8 mouse cellular contexts compared by ENCODE assay signal in the genomic region with DNA sequence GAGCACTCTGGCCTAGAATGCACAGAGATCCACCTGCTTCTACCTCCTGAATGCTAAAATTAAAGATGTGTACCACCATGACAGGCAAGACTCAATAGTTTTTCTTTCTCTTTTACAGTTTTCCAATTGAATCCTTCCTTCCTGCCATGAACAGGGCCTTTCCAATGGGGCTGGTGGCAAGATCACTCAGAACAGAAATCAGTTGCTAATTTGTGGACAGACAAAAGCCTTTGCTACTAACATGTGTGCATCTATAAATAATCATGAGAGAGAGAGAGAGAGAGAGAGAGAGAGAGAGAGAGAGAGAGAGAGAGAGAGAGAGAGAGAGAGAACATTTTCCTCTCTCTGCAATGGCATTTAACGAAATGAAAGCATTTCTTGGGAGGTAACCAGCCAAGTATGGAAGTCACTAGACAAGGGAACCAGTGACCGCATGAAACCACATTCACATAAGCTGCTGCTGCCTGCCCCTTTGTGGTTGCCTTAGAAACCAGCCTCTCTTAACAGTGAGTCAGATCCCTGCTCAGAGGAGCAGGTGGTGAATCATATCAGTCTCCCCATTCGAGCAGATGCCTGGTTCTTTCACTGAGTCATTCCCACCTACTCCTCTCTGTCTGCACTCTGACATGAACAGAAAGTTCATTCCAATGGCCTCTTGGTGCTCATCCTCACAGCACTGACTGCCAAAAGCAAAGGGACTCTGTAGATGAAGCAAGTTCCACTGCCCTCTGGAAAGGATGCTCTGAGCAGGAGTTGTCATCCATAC.
A peak's percentile ranks its signal among the peaks of the same experiment; 100 is the strongest.
DNase-seq lines count a peak whose midpoint lies in the region; ATAC-seq and TF ChIP-seq lines count a peak whose summit lies in the region.

No protein-coding gene starts in this region.

- no peak overlapping the region for H3K4me3 ChIP-seq in lung, postnatal 0 days (ENCODE audit: low read depth, low read length)
- no peak overlapping the region for H3K4me3 ChIP-seq in lung, adult 2 months (replicated peaks; ENCODE audit: extremely low read depth, low read depth, low read length)
- no peak overlapping the region for H3K4me3 ChIP-seq in forebrain, embryonic 10.5 days
- H3K4me3 ChIP-seq in layer of hippocampus, adult 2 months: no peak overlapping the region
- no peak overlapping the region for H3K4me3 ChIP-seq in midbrain, postnatal 0 days (ENCODE audit: low read depth, low read length)

- no peaks in the 10 kb centered on the region for H3K4me1 ChIP-seq in lung, postnatal 0 days (ENCODE audit: insufficient read depth, low read depth, low read length)
- H3K4me1 ChIP-seq in lung, adult 2 months (ENCODE audit: control insufficient read depth, insufficient read depth, low read length): no peaks in the 10 kb centered on the region
- peaks cover 19% of the 10 kb centered on the region for H3K4me1 ChIP-seq in forebrain, embryonic 10.5 days
- 0 out of 2 replicates have a peak, but pooled peaks cover 3% of the 10 kb centered on the region for H3K4me1 ChIP-seq in midbrain, postnatal 0 days (ENCODE audit: insufficient read depth, low read length)

- no peaks in the 10 kb centered on the region for H3K36me3 ChIP-seq in lung, postnatal 0 days (ENCODE audit: insufficient read depth, low read length)
- H3K36me3 ChIP-seq in forebrain, embryonic 10.5 days (replicated peaks): no peaks in the 10 kb centered on the region
- H3K36me3 ChIP-seq in midbrain, postnatal 0 days (ENCODE audit: insufficient read depth, low read length): no peaks in the 10 kb centered on the region

- peak; percentile 53 for ATAC-seq in lung, postnatal 0 days
- peak; percentile 90 for ATAC-seq in midbrain, postnatal 0 days (ENCODE audit: low FRiP score)

- H3K4me2 ChIP-seq in lung, postnatal 0 days (replicated peaks; ENCODE audit: low read depth, low read length): no peak overlapping the region
- H3K4me2 ChIP-seq in midbrain, postnatal 0 days (ENCODE audit: low read depth, low read length, poor library complexity, severe bottlenecking): no peak overlapping the region

- H3K9ac ChIP-seq in lung, postnatal 0 days (replicated peaks; ENCODE audit: low read depth): no peak overlapping the region
- no peak overlapping the region for H3K9ac ChIP-seq in midbrain, postnatal 0 days (replicated peaks; ENCODE audit: low read length, poor library complexity, severe bottlenecking)

- no peaks in the 10 kb centered on the region for H3K27me3 ChIP-seq in lung, postnatal 0 days (replicated peaks; ENCODE audit: insufficient read depth, low read length)
- H3K27me3 ChIP-seq in forebrain, embryonic 10.5 days (ENCODE audit: poor library complexity, severe bottlenecking): no peaks in the 10 kb centered on the region
- no peaks in the 10 kb centered on the region for H3K27me3 ChIP-seq in midbrain, postnatal 0 days (ENCODE audit: insufficient read depth, low read length)

- 45% methylated on average over 3 of the region's 3 CpGs for WGBS in lung, postnatal 0 days
- 55% methylated on average over 3 of the region's 3 CpGs for WGBS in lung, adult 2 months
- 25% methylated on average over 3 of the region's 3 CpGs for WGBS in forebrain, embryonic 10.5 days
- 4% methylated on average over 3 of the region's 3 CpGs for WGBS in midbrain, postnatal 0 days

- no peak overlapping the region for H3K27ac ChIP-seq in lung, postnatal 0 days (ENCODE audit: low read length)
- peak overlapping the region; percentile 60 for H3K27ac ChIP-seq in forebrain, embryonic 10.5 days
- peak overlapping the region; percentile 95 for H3K27ac ChIP-seq in layer of hippocampus, adult 2 months
- 0 out of 2 replicates have a peak overlapping the region, but pooled peaks have one; percentile 19 for H3K27ac ChIP-seq in midbrain, postnatal 0 days (ENCODE audit: low read depth, low read length)

- no peak for TF ChIP-seq EP300 in lung, postnatal 0 days (IDR thresholded peaks at IDR 0.05)

- no peaks in the 10 kb centered on the region for H3K9me3 ChIP-seq in lung, postnatal 0 days (ENCODE audit: low read length)
- H3K9me3 ChIP-seq in forebrain, embryonic 10.5 days: no peaks in the 10 kb centered on the region
- no peaks in the 10 kb centered on the region for H3K9me3 ChIP-seq in midbrain, postnatal 0 days (ENCODE audit: low read length)

- no peak for TF ChIP-seq CTCF in lung, postnatal 0 days (IDR thresholded peaks at IDR 0.05)
- no peak for TF ChIP-seq CTCF in lung, adult 2 months (IDR thresholded peaks at IDR 0.05; ENCODE audit: insufficient read depth, low read length)
- no peak for TF ChIP-seq CTCF in layer of hippocampus, adult 2 months (conservative IDR thresholded peaks at IDR 0.05)
- peak; percentile 50 for TF ChIP-seq CTCF in midbrain, postnatal 0 days (IDR thresholded peaks at IDR 0.05)

- TF ChIP-seq POLR2A in lung, adult 2 months (IDR thresholded peaks at IDR 0.05; ENCODE audit: borderline replicate concordance, extremely low read depth, low read depth, low read length): no peak

- peak; percentile 20 for DNase-seq in lung, postnatal 0 days (ENCODE audit: low spot score)
- DNase-seq in lung, adult 2 months: no peak
- DNase-seq in forebrain, embryonic 10.5 days (ENCODE audit: extremely low spot score, low spot score): peak; percentile 15
- peak; percentile 76 to 91 for DNase-seq in layer of hippocampus, adult 2 months (ENCODE audit: low spot score in 2 of 2)
- DNase-seq in midbrain, postnatal 0 days (ENCODE audit: low spot score): peak; percentile 88
- no peak for DNase-seq in liver
- no peak for DNase-seq in thymus, postnatal 36 days
- no peak for DNase-seq in urinary bladder, postnatal 10 days (ENCODE audit: low spot score)

Comparison
In these comparisons a context has a peak if more than half of its experiments do, and no peak if none do; other contexts are left out.
1. DNase-seq: peak in lung, postnatal 0 days (single experiment), forebrain, embryonic 10.5 days (single experiment), layer of hippocampus, adult 2 months (2 of 2) and midbrain, postnatal 0 days (single experiment); none in lung, adult 2 months (single experiment), liver (single experiment), thymus, postnatal 36 days (0 of 2) and urinary bladder, postnatal 10 days (single experiment).